Mouse (Mus musculus) erythroid progenitor cell, adult 5-6 weeks (primary cell): Measurements from ENCODE around the gene Gm33543. TPM values are rescaled to one million over a fixed set of nuclear protein-coding genes. Genes with fewer than 3 reads are reported as not detected.

Experiments used
- ATAC-seq: replicated peaks from 2 replicates; pipeline ENCODE4 v1.8.0; 2016; ENCODE audit warnings: moderate number of reproducible peaks, mild to moderate bottlenecking, moderate TSS enrichment, inconsistent platforms; ENCODE audit not compliant: poor library complexity, low FRiP score, severe bottlenecking
- total RNA-seq, 2 experiments: library from RNA; stranded (forward) in 1 of 2; stranded (reverse) in 1 of 2; fragments of 150-400 nt in 1 of 2; fragments of 186-747, 209-891 nt in 1 of 2; gene quantifications; 2 replicates each; pipeline versions ENCODE4 v1.2.3 to v1.2.4; 2015 to 2017; ENCODE audit warnings: low replicate concordance in 2 of 2

Gene Gm33543
- total RNA-seq, 2 experiments from 2014 or later, result not detected

DNA sequence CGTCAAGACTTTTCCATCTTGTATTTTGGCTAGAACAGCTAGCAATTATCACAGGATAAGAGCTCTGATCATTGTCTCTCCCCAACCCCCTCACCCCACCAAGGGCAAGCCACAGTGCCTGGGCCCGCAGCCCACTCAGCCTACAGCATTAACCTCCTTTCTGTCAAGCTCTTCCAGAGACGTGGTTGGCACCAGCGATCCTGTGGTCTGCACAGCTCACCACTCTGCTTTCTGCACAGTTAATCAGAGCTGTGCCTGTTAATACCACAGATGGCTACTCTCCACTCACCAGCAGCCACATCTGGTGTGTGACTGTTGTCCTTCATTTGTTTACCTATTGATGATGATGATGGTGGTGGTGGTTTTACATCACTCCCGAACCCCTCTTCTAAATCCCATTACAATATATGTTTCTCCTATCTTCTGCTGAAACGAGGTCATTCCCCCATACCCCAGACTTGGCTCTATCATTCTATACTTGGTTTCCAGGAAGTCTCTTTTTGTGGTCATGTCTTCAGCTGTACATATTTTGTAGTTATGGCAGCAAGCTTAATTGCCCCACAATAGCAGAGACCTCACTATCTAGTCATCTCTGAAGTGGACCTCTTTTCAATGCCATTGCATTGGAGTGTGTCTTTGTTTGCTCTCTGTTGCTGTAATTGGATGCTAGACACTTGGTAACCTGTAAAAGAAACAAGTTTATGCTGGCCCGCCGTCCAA lies 61.7 kb downstream of the Gm33543 start:
- ATAC-seq, result no peak

DNA sequence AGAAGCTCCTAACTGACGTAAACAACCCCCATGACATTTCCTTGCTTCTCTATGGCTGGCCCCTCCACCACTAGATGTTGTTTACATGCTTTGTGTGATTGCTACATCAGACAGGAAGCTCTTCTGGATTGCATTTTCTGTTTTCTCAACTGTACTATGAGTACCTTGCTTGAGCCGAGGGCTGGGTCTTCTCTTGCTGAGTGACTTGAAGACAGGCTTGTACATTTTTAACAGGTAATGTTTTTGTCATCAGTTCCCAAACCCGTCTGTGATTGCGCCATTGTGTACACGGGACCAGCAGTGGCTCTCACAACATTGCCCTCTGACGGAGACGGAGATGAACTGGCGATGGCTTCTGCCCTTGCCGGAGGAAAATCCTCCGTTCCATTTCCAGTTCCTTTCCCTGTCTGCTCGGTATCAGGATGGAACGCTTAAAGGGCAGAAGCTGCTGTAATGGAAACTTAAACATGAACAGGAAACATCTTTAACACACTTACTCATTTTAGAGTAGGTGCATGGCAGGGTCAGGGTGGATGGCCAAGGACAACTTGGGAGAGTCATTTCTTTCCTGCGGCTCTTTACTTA lies 62.8 kb downstream of the Gm33543 start:
- ATAC-seq, result no peak

DNA sequence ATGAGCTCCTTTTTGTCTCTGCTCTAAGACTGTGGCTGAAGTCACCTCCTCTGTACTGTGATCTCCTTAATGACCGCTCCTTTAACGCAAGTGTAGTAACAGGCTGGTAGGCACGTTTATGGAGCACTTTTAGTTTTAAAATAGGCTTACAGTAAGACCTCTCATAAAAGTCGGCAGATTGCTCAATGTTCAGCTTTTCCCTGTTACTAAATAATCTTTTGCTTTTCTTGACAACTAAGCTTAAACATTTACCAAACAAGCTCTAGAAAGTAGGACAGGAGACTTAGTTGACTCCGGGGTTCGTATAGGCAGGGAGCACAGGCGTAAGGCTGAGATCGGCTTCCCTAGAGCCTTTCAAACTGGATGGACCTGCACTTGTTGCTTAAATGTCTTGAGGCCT lies 64.1 kb downstream of the Gm33543 start:
- no peak for ATAC-seq

DNA sequence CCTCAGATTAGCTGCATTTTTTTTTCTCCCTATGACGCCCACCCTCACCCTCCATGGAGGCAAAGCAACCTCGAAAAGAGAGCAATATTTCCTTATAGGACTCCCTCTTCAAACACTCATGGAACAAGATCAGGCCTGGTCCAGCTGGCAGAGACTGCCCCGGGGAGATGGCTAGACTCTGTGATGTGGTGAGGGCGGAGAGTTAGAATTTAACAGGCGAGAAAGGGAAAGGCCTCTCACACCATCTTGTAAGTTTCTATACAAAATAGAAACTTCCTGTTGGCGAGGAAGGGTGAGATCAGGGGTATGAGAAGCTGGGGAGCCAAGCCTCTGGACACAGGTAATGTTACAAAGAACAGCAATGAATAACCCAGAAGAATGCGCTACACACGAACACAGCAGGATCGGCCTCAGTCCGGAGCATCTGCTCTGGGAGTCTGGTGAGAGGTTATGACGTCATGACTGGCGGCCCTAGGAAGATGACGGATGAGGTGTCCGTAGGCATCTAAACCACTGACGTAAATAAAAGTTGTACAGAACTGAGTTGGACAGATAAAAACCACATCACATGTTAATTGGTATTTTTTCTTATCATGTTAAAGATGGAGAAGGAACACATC lies 64.9 kb downstream of the Gm33543 start:
- no peak for ATAC-seq

DNA sequence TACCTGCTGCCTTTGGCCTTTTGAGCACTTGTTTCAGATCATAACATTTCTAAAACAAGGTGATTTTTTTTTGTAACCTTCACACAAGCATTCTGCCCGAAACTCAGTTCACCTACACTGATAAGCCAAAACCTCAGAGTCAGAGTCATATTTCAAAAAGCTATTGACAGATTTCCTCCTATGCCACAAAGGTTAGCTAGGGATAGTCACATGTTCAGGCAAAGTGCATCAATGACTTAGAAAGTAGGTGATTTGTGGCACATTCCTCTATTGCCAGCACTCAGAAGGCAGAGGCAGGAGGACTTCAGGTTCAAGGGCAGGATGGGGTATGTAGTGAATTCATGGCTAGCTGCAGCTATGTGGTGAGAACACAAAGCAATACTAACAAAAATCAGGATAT lies 65.7 kb downstream of the Gm33543 start:
- ATAC-seq, result no peak

DNA sequence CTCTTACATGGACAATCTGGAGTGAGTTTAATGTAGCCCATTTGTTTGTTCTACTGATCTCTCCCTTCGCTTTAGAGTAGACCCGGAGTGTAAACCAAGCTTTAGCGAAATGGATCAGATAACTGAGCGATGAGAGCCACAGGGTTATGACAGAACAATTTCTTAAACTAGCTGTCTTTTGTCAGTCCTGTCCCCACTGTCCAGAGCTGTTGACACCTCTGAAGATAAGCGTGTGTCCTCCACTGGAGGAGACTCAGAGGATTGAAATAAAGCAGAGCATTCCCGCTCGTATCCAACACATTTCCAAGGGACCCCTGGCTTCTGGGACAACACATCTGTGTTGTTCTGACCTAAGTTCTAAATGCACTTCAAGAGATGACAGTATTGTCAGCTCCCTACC lies 67.9 kb downstream of the Gm33543 start:
- ATAC-seq, result no peak

DNA sequence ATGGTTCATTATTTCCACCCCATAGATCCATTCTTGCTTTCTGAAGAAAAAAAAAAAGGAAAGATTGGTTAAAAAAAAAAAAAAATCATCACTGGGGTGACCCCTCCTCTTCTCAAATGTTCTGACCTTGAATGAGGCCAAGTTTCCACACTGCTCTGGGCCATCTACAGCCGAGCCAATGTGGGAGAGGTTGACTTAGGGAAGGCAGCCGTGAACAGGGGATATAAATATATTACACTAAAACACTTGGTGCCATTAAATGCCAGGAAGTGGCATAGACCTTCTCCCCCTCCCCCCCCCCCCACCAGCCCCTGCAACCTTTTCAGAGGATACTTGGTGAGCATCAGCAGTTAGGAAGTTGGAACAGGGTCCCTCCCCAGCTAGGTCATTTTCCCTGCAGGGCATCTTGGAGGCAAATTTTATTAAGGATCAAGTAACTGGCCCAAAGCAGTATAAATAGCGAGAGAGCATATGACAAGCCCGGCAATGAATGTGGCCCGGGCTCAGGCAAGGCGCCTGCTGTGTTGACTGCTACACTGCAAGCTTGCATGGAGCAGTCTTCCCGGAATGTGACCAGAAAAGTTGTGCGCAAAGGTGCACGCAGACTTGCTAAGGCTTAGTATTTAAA lies 68.6 kb downstream of the Gm33543 start:
- ATAC-seq, result no peak

Other genes starting within 250 kb of the Gm33543 start
- not detected in 2 replicates for gene Anapc15-ps, start 169.5 kb downstream of the Gm33543 start, total RNA-seq (2015; ENCODE audit: low replicate concordance)
- not detected in 2 replicates for gene Anapc15-ps, start 169.5 kb downstream of the Gm33543 start, total RNA-seq (2017; ENCODE audit: low replicate concordance)
- 27.0 and 32.7 TPM in 2 replicates for gene Eea1, start 97.7 kb upstream of the Gm33543 start, total RNA-seq (2015; ENCODE audit: low replicate concordance)
- 44.4 and 48.0 TPM in 2 replicates for gene Eea1, start 97.7 kb upstream of the Gm33543 start, total RNA-seq (2017; ENCODE audit: low replicate concordance)